Mouse (Mus musculus): ENCODE measurements around the gene Rhbdd1. TPM values are rescaled to one million over a fixed set of nuclear protein-coding genes. Genes with fewer than 3 reads are reported as not detected.
A peak's percentile ranks its signal among the peaks of the same experiment; 100 is the strongest.

Gene Rhbdd1
- polyA plus RNA-seq, 1 experiment from 2014 or later: 5.0 TPM

GRCm38 (mm10) chr1:82412085-82412484, 95.8 kb downstream of the Rhbdd1 start:
- no peak for ATAC-seq (replicated peaks)
- Histone ChIP-seq H3K4me3 (no peak overlapping the region), H3K36me3 (no peaks in the 10 kb centered on the region), H3K27ac (replicated peaks) (no peak overlapping the region), H3K4me1 (peaks cover 11% of the 10 kb centered on the region; the same call in 1 of the 2 replicates), H3K27me3 (no peaks in the 10 kb centered on the region), H3K4me2 (replicated peaks) (no peak overlapping the region), H3K9me3 (no peaks in the 10 kb centered on the region), H3K9ac (replicated peaks) (no peak overlapping the region)
- 77% methylated on average over 4 of the region's 4 CpGs for WGBS

GRCm38 (mm10) chr1:82414434-82415045, 98.3 kb downstream of the Rhbdd1 start:
- no peaks in the 10 kb centered on the region for H3K36me3 ChIP-seq

GRCm38 (mm10) chr1:82415641-82416040, 99.4 kb downstream of the Rhbdd1 start:
- Histone ChIP-seq H3K27me3 (no peaks in the 10 kb centered on the region), H3K27ac (replicated peaks) (no peak overlapping the region), H3K9me3 (no peaks in the 10 kb centered on the region), H3K4me1 (peaks cover 5% of the 10 kb centered on the region; the same call in 1 of the 2 replicates), H3K36me3 (no peaks in the 10 kb centered on the region), H3K9ac (replicated peaks) (no peak overlapping the region), H3K4me3 (no peak overlapping the region), H3K4me2 (replicated peaks) (no peak overlapping the region)
- WGBS: 84% methylated on average over 4 of the region's 4 CpGs
- ATAC-seq (replicated peaks): no peak

More at GRCm38 (mm10) chr1:82414434-82415045, 98.3 kb downstream of the Rhbdd1 start:
- Histone ChIP-seq H3K4me3 (no peak overlapping the region), H3K9ac (replicated peaks) (no peak overlapping the region), H3K4me2 (replicated peaks) (no peak overlapping the region), H3K4me1 (peaks cover 5% of the 10 kb centered on the region; the same call in 1 of the 2 replicates), H3K27me3 (no peaks in the 10 kb centered on the region), H3K9me3 (no peaks in the 10 kb centered on the region), H3K27ac (replicated peaks) (no peak overlapping the region)
- 96% methylated on average over 3 of the region's 3 CpGs for WGBS
- no peak for ATAC-seq (replicated peaks)

GRCm38 (mm10) chr1:82427729-82428128, 111.5 kb downstream of the Rhbdd1 start:
- Histone ChIP-seq H3K9ac (replicated peaks) (no peak overlapping the region), H3K4me1 (peaks cover 6% of the 10 kb centered on the region; the same call in 1 of the 2 replicates), H3K27ac (replicated peaks) (no peak overlapping the region), H3K4me3 (no peak overlapping the region), H3K9me3 (no peaks in the 10 kb centered on the region), H3K36me3 (no peaks in the 10 kb centered on the region), H3K27me3 (no peaks in the 10 kb centered on the region), H3K4me2 (replicated peaks) (no peak overlapping the region)
- WGBS: 94% methylated on average over 5 of the region's 5 CpGs
- no peak for ATAC-seq (replicated peaks)

- WGBS: 16% methylated on average over 1 of the region's 1 CpGs
- Histone ChIP-seq H3K4me3 (no peak overlapping the region), H3K4me1 (peaks cover 12% of the 10 kb centered on the region), H3K9ac (replicated peaks) (no peak overlapping the region), H3K36me3 (no peaks in the 10 kb centered on the region), H3K27ac (replicated peaks) (0 out of 2 replicates have a peak overlapping the region, but pooled peaks have one; percentile 19), H3K4me2 (replicated peaks) (no peak overlapping the region), H3K9me3 (no peaks in the 10 kb centered on the region), H3K27me3 (no peaks in the 10 kb centered on the region)
- peak; percentile 46; the same call in 1 of the 2 replicates for ATAC-seq (replicated peaks)
These were observed 112.8 kb downstream of the Rhbdd1 start for GRCm38 (mm10) chr1:82429061-82429460.

- H3K4me1 ChIP-seq: peaks cover 17% of the 10 kb centered on the region
- peak; percentile 84 for ATAC-seq (replicated peaks)
- H3K9me3 ChIP-seq: no peaks in the 10 kb centered on the region
- no peaks in the 10 kb centered on the region for H3K36me3 ChIP-seq
- 64% methylated on average over 15 of the region's 15 CpGs for WGBS
- peak overlapping the region; percentile 1; the same call in 1 of the 2 replicates for H3K27ac ChIP-seq (replicated peaks)
- no peak overlapping the region for H3K9ac ChIP-seq (replicated peaks)
- H3K27me3 ChIP-seq: no peaks in the 10 kb centered on the region
- no peak overlapping the region for H3K4me2 ChIP-seq (replicated peaks)
- no peak overlapping the region for H3K4me3 ChIP-seq
These were observed 116.8 kb downstream of the Rhbdd1 start for GRCm38 (mm10) chr1:82432919-82433648.

- ATAC-seq (replicated peaks): no peak; the same call in 1 of the 2 replicates
- no peak overlapping the region for H3K4me3 ChIP-seq
- no peak overlapping the region for H3K4me2 ChIP-seq (replicated peaks)
- no peaks in the 10 kb centered on the region for H3K9me3 ChIP-seq
- H3K4me1 ChIP-seq: peaks cover 14% of the 10 kb centered on the region
- H3K9ac ChIP-seq (replicated peaks): no peak overlapping the region
- WGBS: 82% methylated on average over 5 of the region's 5 CpGs
- H3K27ac ChIP-seq (replicated peaks): no peak overlapping the region
- H3K36me3 ChIP-seq: no peaks in the 10 kb centered on the region
- H3K27me3 ChIP-seq: no peaks in the 10 kb centered on the region
These were observed 117.4 kb downstream of the Rhbdd1 start for GRCm38 (mm10) chr1:82433649-82434005.

- Histone ChIP-seq H3K4me1 (peaks cover 10% of the 10 kb centered on the region), H3K4me2 (replicated peaks) (no peak overlapping the region), H3K9ac (replicated peaks) (no peak overlapping the region), H3K27ac (replicated peaks) (no peak overlapping the region), H3K9me3 (no peaks in the 10 kb centered on the region), H3K4me3 (no peak overlapping the region), H3K36me3 (no peaks in the 10 kb centered on the region), H3K27me3 (no peaks in the 10 kb centered on the region)
- 57% methylated on average over 3 of the region's 3 CpGs for WGBS
- peak; percentile 51; the same call in 1 of the 2 replicates for ATAC-seq (replicated peaks)
These were observed 121.0 kb downstream of the Rhbdd1 start for GRCm38 (mm10) chr1:82437273-82437672.

- no peaks in the 10 kb centered on the region for H3K27me3 ChIP-seq
- H3K27ac ChIP-seq (replicated peaks): no peak overlapping the region
- ATAC-seq (replicated peaks): no peak
- WGBS: 53% methylated on average over 1 of the region's 1 CpGs
- H3K9me3 ChIP-seq: no peaks in the 10 kb centered on the region
- no peak overlapping the region for H3K4me3 ChIP-seq
- H3K4me1 ChIP-seq: peaks cover 5% of the 10 kb centered on the region
- H3K9ac ChIP-seq (replicated peaks): no peak overlapping the region
- H3K36me3 ChIP-seq: no peaks in the 10 kb centered on the region
- H3K4me2 ChIP-seq (replicated peaks): no peak overlapping the region
These were observed 123.9 kb downstream of the Rhbdd1 start for GRCm38 (mm10) chr1:82440123-82440522.

GRCm38 (mm10) chr1:82443517-82443916, 127.3 kb downstream of the Rhbdd1 start:
- Histone ChIP-seq H3K4me3 (no peak overlapping the region), H3K27ac (replicated peaks) (no peak overlapping the region), H3K4me1 (no peaks in the 10 kb centered on the region), H3K4me2 (replicated peaks) (no peak overlapping the region), H3K9ac (replicated peaks) (no peak overlapping the region), H3K9me3 (no peaks in the 10 kb centered on the region), H3K36me3 (no peaks in the 10 kb centered on the region), H3K27me3 (no peaks in the 10 kb centered on the region)
- WGBS: 72% methylated on average over 4 of the region's 4 CpGs
- ATAC-seq (replicated peaks): no peak

GRCm38 (mm10) chr1:82446049-82446448, 129.8 kb downstream of the Rhbdd1 start:
- H3K27me3 ChIP-seq: no peaks in the 10 kb centered on the region
- no peaks in the 10 kb centered on the region for H3K4me1 ChIP-seq
- 82% methylated on average over 7 of the region's 7 CpGs for WGBS
- H3K9me3 ChIP-seq: no peaks in the 10 kb centered on the region
- no peak overlapping the region for H3K9ac ChIP-seq (replicated peaks)
- H3K4me2 ChIP-seq (replicated peaks): no peak overlapping the region
- no peaks in the 10 kb centered on the region for H3K36me3 ChIP-seq
- no peak overlapping the region for H3K27ac ChIP-seq (replicated peaks)
- ATAC-seq (replicated peaks): no peak
- no peak overlapping the region for H3K4me3 ChIP-seq

- no peaks in the 10 kb centered on the region for H3K27me3 ChIP-seq
- ATAC-seq (replicated peaks): no peak
- no peak overlapping the region for H3K9ac ChIP-seq (replicated peaks)
- no peak overlapping the region for H3K4me2 ChIP-seq (replicated peaks)
- H3K36me3 ChIP-seq: no peaks in the 10 kb centered on the region
- peaks cover 19% of the 10 kb centered on the region for H3K4me1 ChIP-seq
- H3K9me3 ChIP-seq: no peaks in the 10 kb centered on the region
- H3K4me3 ChIP-seq: no peak overlapping the region
- WGBS: 90% methylated on average over 4 of the region's 4 CpGs
- H3K27ac ChIP-seq (replicated peaks): no peak overlapping the region
These were observed 133.6 kb downstream of the Rhbdd1 start for GRCm38 (mm10) chr1:82449851-82450250.

Data from forebrain, embryonic 15.5 days (tissue).